Mouse (Mus musculus) limb, embryonic 15.5 days (tissue): ENCODE results near the gene Myof. TPM values are rescaled to one million over a fixed set of nuclear protein-coding genes. Genes with fewer than 3 reads are reported as not detected.

Source experiments
- ATAC-seq: fragments of 200-750 bp; cut with Nextera tagmentation; 2 replicates; pipeline ENCODE4 v1.8.0; 2017; ENCODE audit warnings: low read depth, moderate TSS enrichment; ENCODE audit not compliant: insufficient number of reproducible peaks, low FRiP score, low TSS enrichment
- H3K27ac ChIP-seq: fragments of 300-500 bp; sonication (generic); 2 replicates; pipeline ENCODE4 v1.5.1; 2015; ENCODE audit warnings: moderate library complexity, mild to moderate bottlenecking, inconsistent platforms
- H3K27me3 ChIP-seq: fragments of 300-500 bp; sonication (generic); 2 replicates; pipeline ENCODE4 v1.6.1; 2015; ENCODE audit warnings: inconsistent platforms
- H3K36me3 ChIP-seq: fragments of 300-500 bp; sonication (generic); 2 replicates; pipeline ENCODE4 v1.6.1; 2015; ENCODE audit warnings: inconsistent platforms
- H3K4me1 ChIP-seq: fragments of 300-500 bp; sonication (generic); 2 replicates; pipeline ENCODE4 v1.6.1; 2015; ENCODE audit warnings: inconsistent platforms
- H3K4me2 ChIP-seq: fragments of 300-500 bp; sonication (generic); 2 replicates; pipeline ENCODE4 v1.6.1; 2015; ENCODE audit warnings: mild to moderate bottlenecking, inconsistent platforms
- H3K4me3 ChIP-seq: fragments of 300-500 bp; sonication (generic); 2 replicates; pipeline ENCODE4 v1.5.1; 2015; ENCODE audit warnings: mild to moderate bottlenecking, inconsistent platforms
- H3K9ac ChIP-seq: fragments of 300-500 bp; sonication (generic); 2 replicates; pipeline ENCODE4 v1.6.1; 2015; ENCODE audit warnings: inconsistent platforms
- H3K9me3 ChIP-seq: fragments of 300-500 bp; sonication (generic); 2 replicates; pipeline ENCODE4 v1.6.1; 2016; ENCODE audit warnings: inconsistent platforms
- WGBS: fragments of 180-500 bp; shearing (Covaris S2); methylation state at CpG from one replicate; pipeline ENCODE4 v1.1.7; 2015; 5-methylcytosine and 5-hydroxymethylcytosine counted together
- polyA plus RNA-seq: library from polyadenylated mRNA; unstranded; fragments of >200 nt; fragmentation: Nextera tagmentation; extraction: Ambion mirVana; gene quantifications from 2 replicates; pipeline ENCODE4 v1.2.1, GENCODE M21; 2015

Gene Myof
- polyA plus RNA-seq, 1 experiment from 2014 or later, result 11.9 TPM

GRCm38 (mm10) chr19:38035766-38036165, 7.6 kb downstream of the Myof start:
- Histone ChIP-seq H3K27me3 (no peaks in the 10 kb centered on the region), H3K27ac (no peak overlapping the region), H3K4me2 (no peak overlapping the region), H3K4me1 (peaks cover 10% of the 10 kb centered on the region), H3K9ac (no peak overlapping the region), H3K9me3 (no peaks in the 10 kb centered on the region), H3K36me3 (no peaks in the 10 kb centered on the region), H3K4me3 (no peak overlapping the region)
- 61% methylated on average over 2 of the region's 2 CpGs for WGBS
- ATAC-seq, result no peak

- H3K4me1 ChIP-seq, result peaks cover 18% of the 10 kb centered on the region
- ATAC-seq, result no peak
- no peak overlapping the region for H3K27ac ChIP-seq
- no peak overlapping the region for H3K9ac ChIP-seq
- no peaks in the 10 kb centered on the region for H3K27me3 ChIP-seq
- H3K9me3 ChIP-seq, result no peaks in the 10 kb centered on the region
- H3K36me3 ChIP-seq, result no peaks in the 10 kb centered on the region
- H3K4me2 ChIP-seq, result no peak overlapping the region
- H3K4me3 ChIP-seq, result no peak overlapping the region
- 70% methylated on average over 2 of the region's 2 CpGs for WGBS
Observed at GRCm38 (mm10) chr19:38034696-38035095, 8.7 kb downstream of the Myof start.

DNA sequence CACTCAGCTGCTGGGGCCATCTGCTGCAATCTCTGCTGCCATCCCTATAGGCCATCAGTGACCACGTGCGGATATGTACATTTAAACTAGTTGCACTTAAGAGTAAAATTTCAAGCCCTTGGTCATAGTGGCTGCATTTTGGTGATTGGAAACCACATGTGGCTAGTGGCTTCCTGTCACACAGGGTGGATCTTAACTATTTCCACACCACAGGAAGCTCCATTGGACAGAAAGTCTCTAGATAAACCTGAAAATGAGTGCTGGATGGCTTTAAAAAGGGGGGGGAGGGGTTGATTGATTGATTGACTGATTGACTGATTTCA, 9.7 kb downstream of the Myof start:
- ATAC-seq, result no peak
- no peaks in the 10 kb centered on the region for H3K36me3 ChIP-seq
- 70% methylated on average over 2 of the region's 2 CpGs for WGBS
- H3K4me3 ChIP-seq, result no peak overlapping the region
- no peak overlapping the region for H3K9ac ChIP-seq
- H3K4me2 ChIP-seq, result no peak overlapping the region
- peaks cover 18% of the 10 kb centered on the region for H3K4me1 ChIP-seq
- H3K9me3 ChIP-seq, result no peaks in the 10 kb centered on the region
- no peak overlapping the region for H3K27ac ChIP-seq
- no peaks in the 10 kb centered on the region for H3K27me3 ChIP-seq

DNA sequence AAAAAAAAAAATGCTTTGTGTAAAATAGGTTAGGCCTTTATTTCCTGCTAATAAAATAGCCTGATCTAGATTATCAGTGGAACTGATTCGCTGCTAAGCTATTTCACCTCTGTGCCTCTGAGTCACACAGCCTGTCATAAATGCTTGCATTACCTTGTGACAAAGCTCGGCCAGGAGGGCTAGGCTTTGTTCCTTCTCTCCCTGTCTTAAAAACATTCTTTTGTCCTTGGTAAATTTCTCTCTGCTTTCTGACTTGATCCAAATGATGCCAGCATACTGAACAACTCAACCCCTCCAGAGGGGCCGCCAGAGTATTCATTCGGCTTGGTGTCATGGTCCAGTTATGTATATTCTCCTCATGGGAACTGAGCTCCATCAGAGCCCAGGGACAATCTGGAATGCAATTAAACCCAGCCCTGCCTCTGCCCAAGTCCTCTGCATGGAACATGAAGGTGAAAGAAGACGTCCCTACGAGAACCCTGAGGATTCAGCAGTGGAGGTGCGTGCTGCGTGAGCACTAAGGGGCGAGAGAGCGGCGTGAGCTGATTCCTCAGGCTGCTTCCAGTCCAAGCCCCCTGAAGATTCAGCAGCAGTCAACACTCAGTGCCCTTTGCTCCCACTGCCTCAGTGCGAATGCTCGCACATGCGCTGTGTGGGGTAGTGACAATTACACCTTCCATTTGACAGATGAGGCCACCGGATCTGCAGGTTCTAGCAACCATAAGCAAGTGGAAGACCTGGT, 10.2 kb downstream of the Myof start:
- H3K9ac ChIP-seq, result no peak overlapping the region
- H3K27me3 ChIP-seq, result no peaks in the 10 kb centered on the region
- no peak overlapping the region for H3K27ac ChIP-seq
- no peak overlapping the region for H3K4me3 ChIP-seq
- ATAC-seq, result no peak
- WGBS, result 65% methylated on average over 15 of the region's 15 CpGs
- no peak overlapping the region for H3K4me2 ChIP-seq
- H3K36me3 ChIP-seq, result no peaks in the 10 kb centered on the region
- H3K4me1 ChIP-seq, result peaks cover 18% of the 10 kb centered on the region
- no peaks in the 10 kb centered on the region for H3K9me3 ChIP-seq

- Histone ChIP-seq H3K9ac (no peak overlapping the region), H3K36me3 (no peaks in the 10 kb centered on the region), H3K27me3 (no peaks in the 10 kb centered on the region), H3K4me3 (no peak overlapping the region), H3K9me3 (no peaks in the 10 kb centered on the region), H3K27ac (no peak overlapping the region), H3K4me2 (0 out of 2 replicates have a peak overlapping the region, but pooled peaks have one; percentile 26), H3K4me1 (peaks cover 25% of the 10 kb centered on the region)
- ATAC-seq, result no peak
- WGBS, result 65% methylated on average over 9 of the region's 9 CpGs
Observed at GRCm38 (mm10) chr19:38031144-38031543, 12.2 kb downstream of the Myof start.

- WGBS, result 3% methylated on average over 9 of the region's 23 CpGs
- no peak for ATAC-seq
- no peak overlapping the region for H3K9ac ChIP-seq
- H3K27ac ChIP-seq, result 0 out of 2 replicates have a peak overlapping the region, but pooled peaks have one; percentile 13
- no peaks in the 10 kb centered on the region for H3K27me3 ChIP-seq
- no peaks in the 10 kb centered on the region for H3K9me3 ChIP-seq
- no peak overlapping the region for H3K4me3 ChIP-seq
- no peaks in the 10 kb centered on the region for H3K36me3 ChIP-seq
- peaks cover 27% of the 10 kb centered on the region for H3K4me1 ChIP-seq
- H3K4me2 ChIP-seq, result peak overlapping the region; percentile 26
Observed at GRCm38 (mm10) chr19:38030673-38031137, 12.7 kb downstream of the Myof start.

- no peaks in the 10 kb centered on the region for H3K9me3 ChIP-seq
- no peak overlapping the region for H3K9ac ChIP-seq
- peaks cover 29% of the 10 kb centered on the region for H3K4me1 ChIP-seq
- no peaks in the 10 kb centered on the region for H3K36me3 ChIP-seq
- ATAC-seq, result no peak
- H3K27me3 ChIP-seq, result no peaks in the 10 kb centered on the region
- no peak overlapping the region for H3K4me3 ChIP-seq
- WGBS, result 52% methylated on average over 3 of the region's 3 CpGs
- H3K4me2 ChIP-seq, result no peak overlapping the region
- 0 out of 2 replicates have a peak overlapping the region, but pooled peaks have one; percentile 13 for H3K27ac ChIP-seq
Observed at GRCm38 (mm10) chr19:38029871-38030270, 13.5 kb downstream of the Myof start.

DNA sequence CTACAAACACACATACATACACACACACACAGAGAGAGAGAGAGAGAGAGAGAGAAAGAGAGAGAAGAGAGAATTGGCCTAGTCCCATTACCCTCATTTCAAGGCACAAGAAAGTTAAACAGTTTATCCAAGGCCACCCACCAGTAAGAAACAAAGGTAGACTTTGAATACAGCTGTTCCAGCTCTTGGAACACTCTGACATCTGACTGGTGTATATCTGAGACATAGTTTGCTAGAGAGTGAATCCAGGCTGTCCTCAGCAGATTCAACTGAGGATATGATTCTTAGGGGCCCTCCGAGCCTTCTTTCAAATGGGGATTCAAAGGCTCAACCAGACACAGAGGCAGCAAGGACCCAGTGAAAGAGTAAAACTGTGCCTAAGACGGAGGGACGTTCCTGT, 14.1 kb downstream of the Myof start:
- 83% methylated on average over 3 of the region's 3 CpGs for whole genome bisulfite sequencing
- H3K9ac ChIP-seq, result no peak overlapping the region
- no peaks in the 10 kb centered on the region for H3K9me3 ChIP-seq
- H3K4me2 ChIP-seq, result no peak overlapping the region
- no peak overlapping the region for H3K27ac ChIP-seq
- no peak for ATAC-seq
- peaks cover 31% of the 10 kb centered on the region for H3K4me1 ChIP-seq
- no peaks in the 10 kb centered on the region for H3K36me3 ChIP-seq
- H3K27me3 ChIP-seq, result no peaks in the 10 kb centered on the region
- no peak overlapping the region for H3K4me3 ChIP-seq

- Histone ChIP-seq H3K36me3 (no peaks in the 10 kb centered on the region), H3K4me1 (peaks cover 28% of the 10 kb centered on the region), H3K27ac (no peak overlapping the region), H3K9ac (no peak overlapping the region), H3K4me2 (no peak overlapping the region), H3K9me3 (no peaks in the 10 kb centered on the region), H3K4me3 (no peak overlapping the region), H3K27me3 (no peaks in the 10 kb centered on the region)
- 57% methylated on average over 10 of the region's 10 CpGs for WGBS
- ATAC-seq, result no peak
Observed at GRCm38 (mm10) chr19:38027881-38028521, 15.4 kb downstream of the Myof start.

GRCm38 (mm10) chr19:38027389-38027788, 16.0 kb downstream of the Myof start:
- Histone ChIP-seq H3K27me3 (no peaks in the 10 kb centered on the region), H3K27ac (no peak overlapping the region), H3K4me3 (no peak overlapping the region), H3K4me1 (peaks cover 28% of the 10 kb centered on the region), H3K9me3 (no peaks in the 10 kb centered on the region), H3K4me2 (no peak overlapping the region), H3K36me3 (no peaks in the 10 kb centered on the region), H3K9ac (no peak overlapping the region)
- no peak for ATAC-seq
- WGBS, result 80% methylated on average over 6 of the region's 6 CpGs

GRCm38 (mm10) chr19:38026211-38026624, 17.2 kb downstream of the Myof start:
- Histone ChIP-seq H3K4me2 (no peak overlapping the region), H3K9me3 (no peaks in the 10 kb centered on the region), H3K4me1 (peaks cover 27% of the 10 kb centered on the region), H3K27me3 (no peaks in the 10 kb centered on the region), H3K9ac (no peak overlapping the region), H3K36me3 (no peaks in the 10 kb centered on the region), H3K4me3 (no peak overlapping the region), H3K27ac (no peak overlapping the region)
- WGBS, result 64% methylated on average over 8 of the region's 8 CpGs
- ATAC-seq, result no peak

GRCm38 (mm10) chr19:38025254-38026041, 17.9 kb downstream of the Myof start:
- H3K36me3 ChIP-seq, result no peaks in the 10 kb centered on the region
- H3K9ac ChIP-seq, result no peak overlapping the region
- H3K27me3 ChIP-seq, result no peaks in the 10 kb centered on the region
- no peaks in the 10 kb centered on the region for H3K9me3 ChIP-seq
- peak; percentile 31; the same call in 1 of the 2 replicates for ATAC-seq
- H3K4me3 ChIP-seq, result no peak overlapping the region
- 52% methylated on average over 9 of the region's 9 CpGs for WGBS
- H3K4me1 ChIP-seq, result peaks cover 21% of the 10 kb centered on the region
- H3K4me2 ChIP-seq, result no peak overlapping the region
- H3K27ac ChIP-seq, result peak overlapping the region; percentile 6; the same call in 1 of the 2 replicates
